Mouse (Mus musculus): Measurements from ENCODE around the gene Crybb1. TPM values are rescaled to one million over a fixed set of nuclear protein-coding genes. Genes with fewer than 3 reads are reported as not detected.

The Crybb1 gene
- polyA plus RNA-seq, 1 experiment from 2014 or later = 4.8 TPM

DNA sequence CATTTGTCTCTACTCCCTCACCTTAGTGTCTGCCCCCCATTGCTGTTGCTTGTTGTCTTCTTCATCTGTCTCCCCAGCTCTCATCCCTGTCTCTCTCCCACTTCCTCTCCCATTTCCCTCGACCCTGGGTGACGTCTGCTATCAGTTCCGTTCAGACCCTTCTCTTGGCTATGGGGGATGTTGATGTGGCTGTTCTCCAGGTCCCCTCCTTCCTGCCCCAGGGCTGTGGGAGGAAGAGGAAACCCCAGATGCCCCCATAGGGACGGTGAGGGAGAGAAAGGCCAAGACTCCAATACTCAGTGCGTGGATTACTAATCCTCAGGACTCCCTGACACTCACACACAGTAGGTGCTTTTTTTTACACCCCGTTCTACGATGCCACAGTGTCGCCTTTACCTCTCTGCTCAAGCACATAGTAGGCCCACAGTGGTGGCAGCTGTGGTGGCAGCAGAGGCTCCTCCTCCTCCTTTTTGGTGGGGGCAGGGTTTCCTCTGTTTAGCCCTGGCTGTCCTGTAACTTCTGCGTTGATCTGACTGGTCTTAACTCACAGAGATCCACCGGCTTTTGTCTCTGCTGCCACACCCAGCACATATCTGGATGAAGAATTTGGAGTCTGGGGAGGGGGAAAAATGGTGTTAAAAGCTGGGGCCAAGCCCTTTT is 28.1 kb downstream of the Crybb1 start:
- Histone ChIP-seq H3K27ac (no peak overlapping the region), H3K4me2 (no peak overlapping the region), H3K4me1 (0 out of 2 replicates have a peak, but pooled peaks cover 8% of the 10 kb centered on the region), H3K9me3 (no peaks in the 10 kb centered on the region), H3K4me3 (no peak overlapping the region), H3K36me3 (replicated peaks) (no peaks in the 10 kb centered on the region), H3K27me3 (replicated peaks) (no peaks in the 10 kb centered on the region), H3K9ac (no peak overlapping the region)
- 72% methylated on average over 10 of the region's 10 CpGs for WGBS
- no peak for ATAC-seq (replicated peaks)

DNA sequence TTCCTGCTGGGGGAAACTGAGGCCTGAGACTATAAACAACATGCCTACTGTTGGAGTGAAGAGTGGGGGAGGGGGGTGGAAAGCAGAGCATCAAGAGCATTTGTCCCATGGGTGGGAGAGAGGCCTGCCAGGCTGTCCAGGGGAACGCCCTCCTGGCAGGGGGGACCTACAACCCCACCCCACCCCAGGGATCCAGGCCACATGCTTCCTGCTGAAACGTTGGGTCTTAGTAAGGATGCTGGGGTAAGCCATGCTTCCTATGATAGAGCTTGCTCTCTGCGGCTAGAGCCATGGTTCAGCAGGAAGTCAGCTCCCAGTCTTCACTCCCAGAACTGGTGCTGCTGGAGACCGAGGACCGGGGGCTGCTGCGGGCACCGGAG is 28.6 kb downstream of the Crybb1 start:
- Histone ChIP-seq H3K27me3 (replicated peaks) (no peaks in the 10 kb centered on the region), H3K4me3 (no peak overlapping the region), H3K9ac (no peak overlapping the region), H3K36me3 (replicated peaks) (no peaks in the 10 kb centered on the region), H3K4me1 (0 out of 2 replicates have a peak, but pooled peaks cover 8% of the 10 kb centered on the region), H3K9me3 (no peaks in the 10 kb centered on the region), H3K27ac (no peak overlapping the region), H3K4me2 (no peak overlapping the region)
- 74% methylated on average over 7 of the region's 7 CpGs for WGBS
- ATAC-seq (replicated peaks) = no peak

- Histone ChIP-seq H3K4me3 (no peak overlapping the region), H3K9me3 (no peaks in the 10 kb centered on the region), H3K9ac (no peak overlapping the region), H3K4me2 (no peak overlapping the region), H3K4me1 (0 out of 2 replicates have a peak, but pooled peaks cover 3% of the 10 kb centered on the region), H3K27ac (no peak overlapping the region), H3K36me3 (replicated peaks) (no peaks in the 10 kb centered on the region), H3K27me3 (replicated peaks) (no peaks in the 10 kb centered on the region)
- WGBS = 90% methylated on average over 7 of the region's 7 CpGs
- no peak for ATAC-seq (replicated peaks)
These were observed 30.0 kb downstream of the Crybb1 start for GRCm38 (mm10) chr5:112285548-112286085.

DNA sequence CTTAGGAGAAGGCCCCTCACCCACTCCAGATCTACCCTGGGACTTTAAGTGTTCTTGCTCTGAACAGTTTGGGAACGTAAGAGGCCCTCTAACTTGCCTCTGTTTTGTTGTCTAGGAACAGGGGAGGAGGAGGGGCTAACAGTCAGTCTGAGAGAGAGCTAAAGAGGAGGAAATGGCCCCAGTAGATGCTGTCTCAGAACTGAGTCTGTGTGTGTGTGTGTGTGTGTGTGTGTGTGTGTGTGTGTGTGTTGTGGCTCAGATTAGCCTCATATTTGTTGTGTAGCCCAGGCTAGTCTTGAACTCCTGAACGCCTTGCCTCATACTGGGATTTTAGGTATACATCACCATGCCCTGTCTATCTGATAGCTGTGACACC is 31.0 kb downstream of the Crybb1 start:
- Histone ChIP-seq H3K27ac (no peak overlapping the region), H3K4me1 (no peaks in the 10 kb centered on the region)
- ATAC-seq (replicated peaks) = no peak

GRCm38 (mm10) chr5:112286984-112287641 is 31.5 kb downstream of the Crybb1 start:
- ATAC-seq (replicated peaks) = no peak
- no peak overlapping the region for H3K9ac ChIP-seq
- H3K27ac ChIP-seq = no peak overlapping the region
- H3K4me2 ChIP-seq = no peak overlapping the region
- no peaks in the 10 kb centered on the region for H3K4me1 ChIP-seq
- H3K36me3 ChIP-seq (replicated peaks) = no peaks in the 10 kb centered on the region
- WGBS = 77% methylated on average over 11 of the region's 11 CpGs
- H3K27me3 ChIP-seq (replicated peaks) = no peaks in the 10 kb centered on the region
- no peak overlapping the region for H3K4me3 ChIP-seq
- H3K9me3 ChIP-seq = no peaks in the 10 kb centered on the region

More for the DNA sequence above, 31.0 kb downstream of the Crybb1 start:
- Histone ChIP-seq H3K27me3 (replicated peaks) (no peaks in the 10 kb centered on the region), H3K9ac (no peak overlapping the region), H3K4me3 (no peak overlapping the region), H3K36me3 (replicated peaks) (no peaks in the 10 kb centered on the region), H3K9me3 (no peaks in the 10 kb centered on the region), H3K4me2 (no peak overlapping the region)
- WGBS = 83% methylated on average over 2 of the region's 2 CpGs

- no peak for ATAC-seq (replicated peaks)
- no peaks in the 10 kb centered on the region for H3K36me3 ChIP-seq (replicated peaks)
- 80% methylated on average over 2 of the region's 2 CpGs for WGBS
These were observed 32.0 kb downstream of the Crybb1 start for GRCm38 (mm10) chr5:112287652-112288051.

GRCm38 (mm10) chr5:112288193-112289141 is 32.9 kb downstream of the Crybb1 start:
- WGBS = 83% methylated on average over 9 of the region's 9 CpGs
- H3K4me2 ChIP-seq = no peak overlapping the region
- H3K27me3 ChIP-seq (replicated peaks) = no peaks in the 10 kb centered on the region
- no peaks in the 10 kb centered on the region for H3K4me1 ChIP-seq
- no peak for ATAC-seq (replicated peaks)
- H3K4me3 ChIP-seq = no peak overlapping the region
- no peaks in the 10 kb centered on the region for H3K9me3 ChIP-seq
- H3K9ac ChIP-seq = no peak overlapping the region
- H3K27ac ChIP-seq = no peak overlapping the region
- H3K36me3 ChIP-seq (replicated peaks) = no peaks in the 10 kb centered on the region

More at GRCm38 (mm10) chr5:112287652-112288051, 32.0 kb downstream of the Crybb1 start:
- Histone ChIP-seq H3K4me3 (no peak overlapping the region), H3K4me2 (no peak overlapping the region), H3K27me3 (replicated peaks) (no peaks in the 10 kb centered on the region), H3K9ac (no peak overlapping the region), H3K9me3 (no peaks in the 10 kb centered on the region), H3K27ac (no peak overlapping the region), H3K4me1 (no peaks in the 10 kb centered on the region)

DNA sequence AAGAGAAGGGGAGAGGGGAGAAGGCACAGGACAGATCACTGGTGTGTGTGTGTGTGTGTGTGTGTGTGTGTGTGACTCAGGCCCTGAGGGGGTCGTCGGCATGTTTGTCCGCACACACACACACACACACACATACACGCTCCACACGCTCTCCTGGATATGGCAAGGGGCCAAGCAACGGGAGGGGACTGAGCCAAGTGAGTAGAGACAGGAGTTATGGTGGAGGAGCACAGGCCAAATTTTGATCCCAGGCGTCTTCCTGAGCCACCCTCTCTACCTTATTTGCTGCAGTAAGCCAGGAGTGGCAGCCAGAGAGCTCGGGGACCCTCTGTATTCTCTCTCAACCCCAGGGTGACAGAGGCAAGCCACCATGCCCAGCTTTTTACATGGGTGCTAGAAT is 33.6 kb downstream of the Crybb1 start:
- Histone ChIP-seq H3K27ac (no peak overlapping the region), H3K9me3 (no peaks in the 10 kb centered on the region), H3K4me1 (no peaks in the 10 kb centered on the region), H3K9ac (no peak overlapping the region), H3K4me3 (no peak overlapping the region), H3K27me3 (replicated peaks) (no peaks in the 10 kb centered on the region), H3K4me2 (no peak overlapping the region), H3K36me3 (replicated peaks) (no peaks in the 10 kb centered on the region)
- WGBS = 77% methylated on average over 8 of the region's 8 CpGs
- ATAC-seq (replicated peaks) = no peak

- Histone ChIP-seq H3K9ac (no peak overlapping the region), H3K36me3 (replicated peaks) (no peaks in the 10 kb centered on the region), H3K4me1 (0 out of 2 replicates have a peak, but pooled peaks cover 2% of the 10 kb centered on the region), H3K4me2 (no peak overlapping the region), H3K27ac (no peak overlapping the region), H3K4me3 (no peak overlapping the region), H3K9me3 (no peaks in the 10 kb centered on the region), H3K27me3 (replicated peaks) (no peaks in the 10 kb centered on the region)
- WGBS = 89% methylated on average over 16 of the region's 16 CpGs
- ATAC-seq (replicated peaks) = no peak
These were observed 34.4 kb downstream of the Crybb1 start for GRCm38 (mm10) chr5:112289819-112290535.

DNA sequence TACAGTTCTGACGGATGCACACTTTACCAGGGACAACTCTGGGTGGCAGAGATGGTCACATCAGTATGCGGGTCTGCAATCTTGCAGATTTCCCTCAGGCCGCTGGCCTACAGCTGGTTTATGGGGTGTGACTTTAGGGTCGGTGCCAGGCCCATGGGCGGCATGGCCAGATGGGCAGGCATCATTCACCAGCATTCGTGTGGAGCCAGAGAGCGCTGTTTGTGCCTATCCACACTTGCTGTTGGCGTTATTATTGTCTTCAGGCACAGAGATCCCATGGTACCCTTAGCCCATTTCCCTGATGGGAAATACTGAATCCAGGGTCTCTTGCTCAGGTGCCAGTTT is 34.9 kb downstream of the Crybb1 start:
- Histone ChIP-seq H3K27me3 (replicated peaks) (no peaks in the 10 kb centered on the region), H3K4me3 (no peak overlapping the region), H3K27ac (no peak overlapping the region), H3K4me1 (0 out of 2 replicates have a peak, but pooled peaks cover 3% of the 10 kb centered on the region), H3K9ac (no peak overlapping the region), H3K36me3 (replicated peaks) (no peaks in the 10 kb centered on the region), H3K9me3 (no peaks in the 10 kb centered on the region), H3K4me2 (no peak overlapping the region)
- 95% methylated on average over 8 of the region's 8 CpGs for WGBS
- no peak for ATAC-seq (replicated peaks)

DNA sequence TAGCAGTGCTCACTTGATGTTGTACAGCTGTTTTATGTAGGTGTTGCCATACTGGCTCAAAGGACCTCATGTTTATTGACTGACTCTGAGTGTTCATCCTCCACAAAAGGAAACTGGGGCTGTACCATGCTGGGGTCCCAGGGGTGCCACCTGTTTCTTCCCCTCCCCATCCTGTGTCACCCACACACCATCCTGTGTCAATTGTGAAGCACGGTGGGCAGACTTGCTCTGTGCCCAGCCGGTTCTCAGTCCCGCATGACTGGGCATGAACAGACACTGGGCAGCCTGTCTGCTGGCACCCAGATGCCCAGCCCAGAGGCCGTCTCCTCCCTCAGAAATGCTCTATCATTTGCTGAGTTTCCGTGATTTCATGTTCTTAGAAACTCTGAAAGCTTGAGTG is 36.3 kb downstream of the Crybb1 start:
- H3K4me3 ChIP-seq = no peak overlapping the region
- 0 out of 2 replicates have a peak, but pooled peaks cover 3% of the 10 kb centered on the region for H3K4me1 ChIP-seq
- no peak overlapping the region for H3K4me2 ChIP-seq
- ATAC-seq (replicated peaks) = no peak
- H3K27me3 ChIP-seq (replicated peaks) = no peaks in the 10 kb centered on the region
- H3K36me3 ChIP-seq (replicated peaks) = no peaks in the 10 kb centered on the region
- 81% methylated on average over 5 of the region's 5 CpGs for WGBS
- no peak overlapping the region for H3K27ac ChIP-seq
- no peaks in the 10 kb centered on the region for H3K9me3 ChIP-seq
- H3K9ac ChIP-seq = no peak overlapping the region

Measured in midbrain, embryonic 15.5 days (tissue).